Mouse (Mus musculus): ENCODE data around the gene Gm10277. TPM values are rescaled to one million over a fixed set of nuclear protein-coding genes. Genes with fewer than 3 reads are reported as not detected.

Gene Gm10277
- total RNA-seq, 1 experiment from 2014 or later: not detected

DNA sequence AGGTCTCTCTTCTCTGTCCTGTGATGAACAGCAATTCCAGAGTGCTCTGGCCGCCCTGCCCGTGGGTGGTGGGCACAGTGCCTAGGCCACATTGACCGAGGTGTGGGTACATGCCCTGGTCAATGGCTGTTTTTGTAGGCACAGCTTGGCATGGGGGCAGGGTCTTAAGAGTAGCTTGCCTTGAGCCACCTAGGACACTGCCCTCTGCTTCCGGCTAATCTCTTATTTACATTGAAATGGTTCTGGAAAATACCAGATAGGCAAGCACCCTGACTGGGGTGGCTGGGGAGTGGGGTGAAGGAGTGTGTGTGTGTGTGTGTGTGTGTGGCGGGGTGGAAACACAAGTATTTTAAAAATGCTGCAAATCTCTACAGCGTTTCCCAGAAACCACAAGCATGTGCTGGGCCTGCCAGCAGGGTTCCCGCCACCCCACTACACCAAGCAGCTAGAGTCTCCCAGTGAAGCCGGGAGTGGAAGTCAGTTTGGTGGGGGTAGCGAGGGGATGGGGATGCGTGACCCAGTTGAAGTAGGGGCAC is 4.3 kb downstream of the Gm10277 start:
- ATAC-seq (replicated peaks in 1 of 2; ENCODE audit: insufficient read depth in 1 of 2, low FRiP score in 2 of 2, low TSS enrichment in 1 of 2, low read depth in 1 of 2, poor library complexity in 2 of 2, severe bottlenecking in 2 of 2): 0 out of 4 replicates have a peak, but pooled peaks of 1 of the 2 experiments have one; percentile 0

DNA sequence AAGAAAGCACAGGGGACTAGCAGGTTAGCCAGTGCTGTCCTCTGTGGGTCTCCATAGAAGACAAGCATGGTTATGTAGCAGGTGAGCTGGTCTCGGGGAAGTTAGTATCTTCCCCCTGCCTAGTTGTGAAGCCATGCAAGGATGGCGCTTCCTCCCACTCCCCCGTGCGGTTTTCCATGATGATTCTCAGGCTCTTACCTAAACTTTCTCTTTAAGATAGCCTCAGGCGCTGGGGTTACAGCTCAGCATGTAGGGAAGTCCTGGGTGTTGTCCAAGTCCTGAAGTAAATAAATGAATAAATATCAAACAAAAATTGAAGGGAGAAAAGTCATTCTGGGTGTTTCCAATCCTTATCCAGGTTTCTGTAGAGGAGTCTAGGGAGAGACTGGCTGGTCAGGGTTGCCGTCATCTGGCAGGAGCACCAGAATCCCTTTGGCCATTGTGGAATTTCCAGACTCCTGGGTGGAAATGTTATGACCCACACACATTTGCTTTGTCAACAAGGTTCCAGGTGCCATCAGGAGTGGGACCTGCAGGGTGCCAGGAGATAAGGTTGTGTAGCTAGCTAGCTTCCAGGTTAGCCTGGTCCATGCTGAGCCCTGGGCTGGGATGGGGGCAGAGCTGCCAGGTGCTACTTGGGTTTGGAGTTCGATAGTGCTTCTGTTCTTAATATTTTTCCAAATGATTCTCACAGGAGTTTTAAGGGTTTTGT is 5.3 kb downstream of the Gm10277 start:
- no peak for ATAC-seq (replicated peaks in 1 of 2; ENCODE audit: insufficient read depth in 1 of 2, low FRiP score in 2 of 2, low TSS enrichment in 1 of 2, low read depth in 1 of 2, poor library complexity in 2 of 2, severe bottlenecking in 2 of 2)

DNA sequence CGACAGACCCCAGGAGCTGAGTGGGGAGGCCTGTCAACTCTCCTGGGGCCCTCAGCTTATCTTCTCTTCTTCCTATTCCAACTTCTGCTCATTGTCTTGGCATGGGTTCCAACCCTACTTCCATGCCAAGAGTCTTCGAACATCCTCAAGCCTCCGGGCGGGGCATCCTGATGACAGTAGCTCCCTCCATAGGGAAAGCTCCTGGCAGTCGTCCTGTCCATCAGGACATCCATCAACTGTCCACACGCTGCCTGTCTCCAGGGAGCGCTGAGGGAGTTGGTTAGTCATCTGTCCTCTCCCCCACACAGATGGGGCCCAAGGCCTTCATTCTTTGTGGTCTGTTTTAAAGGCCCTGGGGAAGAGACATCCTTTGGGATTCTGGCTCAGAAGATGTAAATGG is 6.5 kb downstream of the Gm10277 start:
- no peak for ATAC-seq (replicated peaks in 1 of 2; ENCODE audit: insufficient read depth in 1 of 2, low FRiP score in 2 of 2, low TSS enrichment in 1 of 2, low read depth in 1 of 2, poor library complexity in 2 of 2, severe bottlenecking in 2 of 2)

DNA sequence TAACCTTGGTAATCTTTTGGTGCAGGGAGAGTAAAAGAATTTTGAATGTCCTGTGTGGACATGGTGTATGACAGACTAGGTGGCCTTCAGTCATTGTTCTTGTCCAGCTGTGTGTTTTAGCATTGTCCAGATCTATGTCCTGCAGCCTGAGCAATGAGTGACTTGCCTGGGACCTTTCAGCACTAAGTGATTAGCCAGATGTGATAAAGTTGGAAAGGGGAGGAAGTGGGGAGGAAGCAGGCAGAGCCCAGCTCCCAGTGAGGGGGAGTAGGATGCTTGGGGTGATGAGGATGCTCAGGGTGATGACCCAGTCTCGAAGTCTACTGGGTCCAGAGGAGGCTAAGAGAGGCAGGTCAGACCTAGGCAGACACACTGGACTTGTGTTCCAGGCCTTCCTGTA is 8.3 kb downstream of the Gm10277 start:
- ATAC-seq (replicated peaks in 1 of 2; ENCODE audit: insufficient read depth in 1 of 2, low FRiP score in 2 of 2, low TSS enrichment in 1 of 2, low read depth in 1 of 2, poor library complexity in 2 of 2, severe bottlenecking in 2 of 2): no peak

DNA sequence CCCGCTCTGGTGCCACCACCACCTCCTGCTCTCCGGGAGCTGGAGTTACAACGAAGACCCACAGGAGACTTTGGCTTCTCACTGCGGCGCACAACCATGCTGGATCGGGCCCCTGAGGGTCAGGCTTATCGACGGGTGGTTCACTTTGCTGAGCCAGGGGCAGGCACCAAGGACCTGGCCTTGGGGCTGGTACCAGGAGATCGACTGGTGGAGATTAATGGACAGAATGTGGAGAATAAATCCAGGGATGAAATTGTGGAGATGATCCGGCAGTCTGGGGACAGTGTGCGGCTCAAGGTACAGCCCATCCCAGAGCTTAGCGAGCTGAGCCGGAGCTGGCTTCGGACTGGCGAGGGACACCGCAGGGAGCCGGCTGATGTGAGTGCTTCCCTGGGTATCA is 9.6 kb downstream of the Gm10277 start:
- ATAC-seq (replicated peaks in 1 of 2; ENCODE audit: insufficient read depth in 1 of 2, low FRiP score in 2 of 2, low TSS enrichment in 1 of 2, low read depth in 1 of 2, poor library complexity in 2 of 2, severe bottlenecking in 2 of 2): no peak

DNA sequence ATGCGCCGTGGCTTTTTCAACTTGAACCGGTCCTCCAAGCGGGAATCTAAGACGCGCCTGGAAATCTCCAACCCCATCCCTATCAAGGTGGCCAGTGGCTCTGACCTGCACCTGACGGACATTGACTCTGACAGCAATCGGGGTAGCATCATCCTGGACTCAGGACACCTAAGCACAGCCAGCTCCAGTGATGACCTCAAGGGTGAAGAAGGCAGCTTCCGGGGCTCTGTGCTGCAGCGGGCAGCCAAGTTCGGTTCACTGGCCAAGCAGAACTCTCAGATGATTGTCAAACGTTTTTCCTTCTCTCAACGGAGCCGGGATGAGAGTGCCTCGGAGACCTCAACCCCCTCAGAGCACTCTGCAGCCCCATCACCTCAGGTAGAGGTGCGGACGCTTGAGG is 10.1 kb downstream of the Gm10277 start:
- no peak for ATAC-seq (replicated peaks in 1 of 2; ENCODE audit: insufficient read depth in 1 of 2, low FRiP score in 2 of 2, low TSS enrichment in 1 of 2, low read depth in 1 of 2, poor library complexity in 2 of 2, severe bottlenecking in 2 of 2)

DNA sequence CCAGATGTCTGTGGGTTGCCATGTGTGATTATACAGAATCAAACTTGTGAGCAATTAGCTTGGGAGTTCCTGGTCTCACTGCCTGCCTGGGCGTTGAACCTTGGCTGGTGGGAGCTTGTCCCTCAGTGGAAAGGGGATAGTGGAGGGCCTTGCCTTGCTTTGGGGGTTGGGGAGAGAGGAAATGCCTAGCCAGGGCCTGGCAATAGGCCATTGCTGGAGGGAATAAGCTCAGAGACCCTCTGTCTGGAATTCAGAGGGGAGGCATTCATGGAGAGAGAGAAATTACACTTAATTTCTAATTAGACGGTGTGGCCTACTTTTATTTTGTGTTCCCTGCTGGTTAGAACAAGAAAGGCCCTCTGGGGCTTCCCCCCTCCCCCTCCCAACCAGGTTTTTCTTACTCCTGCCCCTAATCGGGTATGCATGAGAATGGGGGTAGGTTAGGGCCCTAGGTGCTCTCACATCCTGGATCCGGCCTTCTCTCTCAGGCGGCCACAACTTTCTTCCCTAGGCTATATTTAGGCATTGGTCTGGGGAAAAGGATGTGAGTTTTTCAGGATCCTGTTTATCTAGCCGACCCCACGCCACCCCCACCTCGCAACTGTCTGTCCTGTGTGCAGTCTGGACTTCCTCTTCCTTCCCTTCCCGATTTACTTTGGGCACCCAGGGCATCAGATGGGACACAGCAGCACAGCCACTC is 11.7 kb downstream of the Gm10277 start:
- no peak for ATAC-seq (replicated peaks in 1 of 2; ENCODE audit: insufficient read depth in 1 of 2, low FRiP score in 2 of 2, low TSS enrichment in 1 of 2, low read depth in 1 of 2, poor library complexity in 2 of 2, severe bottlenecking in 2 of 2)

DNA sequence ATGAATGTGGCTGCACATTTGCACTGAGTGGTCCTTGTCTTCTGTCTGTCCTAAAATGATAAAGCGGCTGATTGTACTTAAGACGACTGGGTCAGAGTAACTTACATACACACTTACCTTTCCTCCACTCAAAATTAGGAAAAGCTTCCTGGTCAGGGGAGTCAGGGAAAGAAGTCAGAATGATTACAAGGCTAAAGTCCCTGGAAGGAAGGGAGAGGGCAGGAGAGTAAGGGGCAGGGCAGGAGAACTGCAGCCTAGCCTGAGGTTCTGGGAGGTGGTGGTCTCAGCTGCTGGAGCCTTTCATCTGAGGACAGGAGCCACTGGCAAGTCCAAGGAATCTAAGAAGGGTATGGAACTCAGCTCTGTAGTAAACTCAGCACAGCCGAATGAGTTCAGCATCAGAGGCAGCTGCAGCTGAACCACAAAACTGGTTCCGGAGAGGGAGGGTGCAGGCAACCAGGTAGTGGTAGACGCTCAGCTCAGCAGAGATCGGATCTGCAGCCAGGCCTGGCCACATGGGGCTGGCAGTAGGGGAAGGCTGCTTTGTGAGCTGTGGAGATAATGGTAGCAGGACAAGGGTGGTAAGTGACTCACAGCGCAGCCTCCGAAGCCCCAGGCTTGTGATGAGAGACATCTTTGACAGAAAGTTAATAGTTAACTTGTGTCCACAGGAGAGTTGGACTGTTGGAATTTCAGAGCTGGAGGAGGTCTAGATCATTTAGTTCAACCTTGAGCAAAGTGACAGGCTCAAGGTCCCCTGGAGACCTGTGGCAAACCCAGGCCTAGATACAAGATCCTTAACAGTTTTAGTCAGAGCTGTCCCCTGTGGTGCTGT is 15.5 kb downstream of the Gm10277 start:
- peak; percentile 76 to 86 for ATAC-seq (replicated peaks in 1 of 2; ENCODE audit: insufficient read depth in 1 of 2, low FRiP score in 2 of 2, low TSS enrichment in 1 of 2, low read depth in 1 of 2, poor library complexity in 2 of 2, severe bottlenecking in 2 of 2)

DNA sequence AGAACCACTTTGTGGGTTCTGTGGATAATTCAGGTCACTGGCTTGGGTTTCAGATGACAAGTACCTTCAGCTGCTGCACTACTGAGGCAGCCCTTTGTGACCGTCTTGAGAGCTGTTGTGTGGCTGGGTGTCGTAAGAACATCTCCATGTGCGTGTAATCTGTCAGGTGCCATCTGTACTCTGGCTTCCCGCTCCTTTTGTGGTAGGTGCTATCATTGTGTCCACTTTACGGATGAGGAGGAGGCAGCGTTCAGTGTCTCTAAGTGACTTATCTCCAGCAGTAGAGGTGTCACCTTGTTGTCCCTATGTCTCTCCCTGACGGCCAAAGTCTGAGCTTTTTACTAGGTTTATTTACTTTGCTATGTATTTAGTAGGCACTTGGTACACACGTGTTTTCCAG is 17.2 kb downstream of the Gm10277 start:
- no peak for ATAC-seq (replicated peaks in 1 of 2; ENCODE audit: insufficient read depth in 1 of 2, low FRiP score in 2 of 2, low TSS enrichment in 1 of 2, low read depth in 1 of 2, poor library complexity in 2 of 2, severe bottlenecking in 2 of 2)

DNA sequence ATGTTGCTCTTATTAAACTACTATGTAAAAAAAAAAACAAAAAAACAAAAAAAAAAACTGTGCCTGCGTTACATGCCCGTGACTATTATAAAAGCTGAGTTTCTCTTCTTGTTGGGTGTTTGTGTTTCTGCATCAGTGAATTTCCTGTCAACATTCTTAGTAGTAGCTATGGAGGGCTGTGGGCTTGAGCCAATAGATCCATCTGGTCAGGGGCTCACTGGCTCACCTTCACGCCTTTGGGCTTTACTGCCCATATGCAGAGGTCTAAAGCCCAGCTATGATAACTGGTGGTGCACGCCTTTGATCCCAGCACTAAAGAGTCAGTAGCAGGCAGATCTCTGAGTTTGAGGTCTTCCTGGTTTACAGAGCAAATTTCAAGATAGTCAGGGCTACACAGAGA is 18.1 kb downstream of the Gm10277 start:
- ATAC-seq (replicated peaks in 1 of 2; ENCODE audit: insufficient read depth in 1 of 2, low FRiP score in 2 of 2, low TSS enrichment in 1 of 2, low read depth in 1 of 2, poor library complexity in 2 of 2, severe bottlenecking in 2 of 2): no peak

DNA sequence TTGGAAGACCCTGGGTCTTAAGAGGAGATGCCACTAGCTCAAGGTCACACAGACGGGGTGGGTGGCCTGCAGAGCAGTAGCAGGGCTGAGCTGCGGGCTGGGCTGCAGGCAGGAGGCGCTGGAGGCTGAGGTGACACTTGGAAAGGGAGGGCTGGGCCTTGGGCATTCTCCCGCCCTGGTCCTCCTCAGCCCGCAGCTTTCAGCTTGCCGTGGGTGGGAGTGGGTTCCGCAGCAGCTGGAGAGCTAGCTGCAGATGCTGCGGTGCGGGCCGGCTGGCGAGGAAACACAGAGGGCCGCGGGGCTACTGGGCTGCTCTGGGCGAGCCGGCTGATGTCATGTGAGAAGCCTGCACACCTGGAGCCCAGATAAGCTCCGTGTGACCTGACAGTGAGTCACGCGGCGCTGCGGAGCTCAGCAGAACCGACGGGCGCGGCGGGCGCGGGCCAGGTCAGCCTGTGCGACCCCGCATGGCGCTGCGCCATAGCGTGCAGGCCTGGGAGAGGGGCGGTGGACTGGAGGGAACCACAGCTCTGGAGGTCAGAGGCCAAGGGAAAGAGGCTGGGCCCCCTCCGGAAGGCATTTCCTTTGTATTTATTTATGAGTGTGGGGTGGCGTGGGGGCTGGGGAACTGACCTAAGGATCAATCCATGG is 21.1 kb downstream of the Gm10277 start:
- peak; percentile 79 to 83 for ATAC-seq (replicated peaks in 1 of 2; ENCODE audit: insufficient read depth in 1 of 2, low FRiP score in 2 of 2, low TSS enrichment in 1 of 2, low read depth in 1 of 2, poor library complexity in 2 of 2, severe bottlenecking in 2 of 2)

DNA sequence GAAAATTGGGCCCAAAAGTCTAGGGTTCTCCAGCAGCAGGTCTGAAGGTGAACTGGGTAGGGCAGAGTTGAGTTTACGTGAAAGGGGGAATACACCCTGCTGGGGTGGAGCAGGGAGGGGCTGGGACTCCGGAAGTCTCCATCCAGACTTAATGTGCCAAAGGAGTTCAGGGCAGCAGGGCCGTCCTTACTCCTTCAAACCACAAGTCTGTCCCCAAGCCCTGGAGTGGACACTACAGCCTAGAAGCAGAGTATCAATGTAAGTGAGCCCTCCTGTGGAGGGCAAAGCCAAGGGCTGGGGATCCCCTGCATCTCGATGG is 22.1 kb downstream of the Gm10277 start:
- no peak for ATAC-seq (replicated peaks in 1 of 2; ENCODE audit: insufficient read depth in 1 of 2, low FRiP score in 2 of 2, low TSS enrichment in 1 of 2, low read depth in 1 of 2, poor library complexity in 2 of 2, severe bottlenecking in 2 of 2)

DNA sequence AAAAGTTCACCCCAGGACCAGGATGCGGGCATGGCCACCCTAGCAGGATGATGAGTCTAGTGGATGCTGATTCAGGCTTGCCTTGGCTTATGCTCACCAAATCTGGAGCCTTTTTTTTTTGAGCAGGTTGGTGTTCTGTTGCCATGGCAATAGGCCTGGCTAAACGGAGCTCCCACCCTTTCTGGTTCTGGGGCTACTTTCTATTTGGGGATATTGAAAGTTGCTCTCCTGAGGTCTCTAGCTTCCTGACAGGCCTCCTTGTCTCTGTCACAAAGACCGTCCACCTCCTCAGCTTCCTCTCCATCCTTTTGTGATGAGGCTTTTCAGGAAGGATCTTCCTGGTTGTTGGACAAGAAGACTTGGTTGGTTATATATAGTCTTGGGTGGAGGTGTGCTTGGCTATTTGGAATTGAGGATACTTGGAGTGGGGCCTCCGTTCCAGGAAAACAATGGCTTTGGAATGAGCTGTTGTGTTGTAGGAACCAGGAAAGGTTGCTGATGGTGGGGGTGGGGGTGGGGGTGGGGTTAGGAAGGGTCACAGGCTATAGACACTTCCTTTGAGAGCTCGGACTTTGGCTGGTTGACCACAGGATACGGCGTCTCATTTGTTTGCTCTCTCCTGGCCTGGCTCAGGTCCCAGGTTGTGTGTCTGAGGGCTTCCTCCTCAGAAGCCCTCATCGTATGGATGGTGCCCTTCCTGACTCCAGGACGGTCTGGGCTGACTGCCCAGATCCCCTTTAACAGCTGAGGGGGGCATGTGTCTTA is 22.7 kb downstream of the Gm10277 start:
- ATAC-seq (replicated peaks in 1 of 2; ENCODE audit: insufficient read depth in 1 of 2, low FRiP score in 2 of 2, low TSS enrichment in 1 of 2, low read depth in 1 of 2, poor library complexity in 2 of 2, severe bottlenecking in 2 of 2): no peak

DNA sequence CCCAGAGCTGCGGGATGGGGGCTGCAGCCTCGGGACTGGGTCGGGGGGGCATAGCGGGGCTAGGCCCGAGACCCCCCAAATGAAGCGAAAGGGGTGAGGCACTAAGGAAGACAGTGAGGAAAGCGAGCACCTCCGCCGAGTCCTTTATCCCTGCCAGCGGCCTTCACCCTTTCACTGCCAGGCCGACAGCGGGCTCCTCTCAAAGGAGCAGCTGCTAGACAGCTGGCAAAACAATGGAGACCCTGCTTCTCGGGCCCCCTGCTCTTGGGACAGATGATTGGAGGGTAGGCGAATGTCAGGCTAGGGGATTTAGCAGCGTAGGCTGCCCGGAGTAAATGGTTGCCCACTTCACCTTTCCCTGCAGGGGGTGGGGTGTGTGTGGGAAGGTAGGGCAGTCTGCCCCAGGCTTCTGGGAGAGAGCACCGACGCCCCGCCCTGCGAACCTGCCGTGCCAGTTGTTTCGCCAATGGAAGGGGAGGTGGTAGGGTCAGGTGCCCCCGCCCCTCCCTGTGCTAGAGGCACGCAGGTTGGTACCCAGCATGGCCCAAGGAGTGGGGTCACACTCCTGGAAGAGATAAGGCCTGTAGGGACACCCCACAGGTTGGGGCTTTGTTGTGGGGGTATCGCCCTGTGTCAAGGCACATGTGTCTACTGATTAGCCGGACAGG is 23.7 kb downstream of the Gm10277 start:
- ATAC-seq (replicated peaks in 1 of 2; ENCODE audit: insufficient read depth in 1 of 2, low FRiP score in 2 of 2, low TSS enrichment in 1 of 2, low read depth in 1 of 2, poor library complexity in 2 of 2, severe bottlenecking in 2 of 2): peak in 1 of 2 experiments; percentile 10; a peak in 1 of 4 replicates

DNA sequence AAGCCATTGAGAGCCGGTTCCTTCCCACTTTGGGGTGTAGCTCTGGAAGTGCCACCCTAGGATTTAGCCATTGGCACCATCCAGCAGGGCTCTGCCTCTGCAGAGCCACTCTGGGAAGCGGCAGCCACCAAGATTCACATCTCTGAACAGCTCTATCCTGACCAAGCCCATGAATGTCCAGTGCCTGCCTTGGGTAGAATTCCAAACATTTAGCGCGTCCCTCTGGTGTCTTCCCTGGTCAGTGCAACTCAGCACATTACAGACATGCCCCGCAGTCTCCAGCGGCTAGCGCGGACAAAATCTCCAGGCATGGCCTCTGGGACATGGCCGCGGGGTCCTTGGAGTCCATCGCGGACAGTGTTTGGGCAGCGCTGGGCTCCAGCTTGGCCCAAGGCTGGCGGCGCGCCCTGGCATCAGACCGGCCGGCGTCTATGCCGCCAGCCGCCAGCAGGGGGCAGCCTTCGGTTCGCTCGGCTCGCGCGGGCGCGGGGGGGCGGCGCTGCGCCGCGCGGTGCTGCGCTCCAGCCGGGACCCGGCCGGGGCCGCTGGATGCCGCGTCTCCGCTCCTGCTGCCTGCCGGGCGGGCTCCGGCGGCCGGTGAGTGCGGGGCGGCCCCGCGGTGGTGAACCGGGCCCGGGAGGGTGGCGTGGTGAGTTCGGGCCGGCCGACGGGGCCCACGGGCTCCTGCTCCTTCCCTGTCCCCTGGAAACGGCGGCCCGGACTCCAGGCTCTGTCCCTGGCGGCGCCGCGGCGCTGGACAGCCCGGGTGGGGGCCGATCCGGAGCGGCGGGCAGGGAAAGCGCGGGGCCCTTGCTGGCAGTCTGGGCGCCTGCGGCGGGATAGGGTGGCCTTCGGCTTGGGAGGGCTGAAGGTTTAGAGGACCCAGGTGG is 24.5 kb downstream of the Gm10277 start, which contains the start of gene Myo18a:
TSS of gene Myo18a (plus strand) at position 464 of the 890 bp plus-strand sequence.
- ATAC-seq (replicated peaks in 1 of 2; ENCODE audit: insufficient read depth in 1 of 2, low FRiP score in 2 of 2, low TSS enrichment in 1 of 2, low read depth in 1 of 2, poor library complexity in 2 of 2, severe bottlenecking in 2 of 2): peak; percentile 20 to 38; a peak in 1 of 4 replicates
